Mouse (Mus musculus): ENCODE data around the gene Sirt5.

Sirt5 gene

DNA sequence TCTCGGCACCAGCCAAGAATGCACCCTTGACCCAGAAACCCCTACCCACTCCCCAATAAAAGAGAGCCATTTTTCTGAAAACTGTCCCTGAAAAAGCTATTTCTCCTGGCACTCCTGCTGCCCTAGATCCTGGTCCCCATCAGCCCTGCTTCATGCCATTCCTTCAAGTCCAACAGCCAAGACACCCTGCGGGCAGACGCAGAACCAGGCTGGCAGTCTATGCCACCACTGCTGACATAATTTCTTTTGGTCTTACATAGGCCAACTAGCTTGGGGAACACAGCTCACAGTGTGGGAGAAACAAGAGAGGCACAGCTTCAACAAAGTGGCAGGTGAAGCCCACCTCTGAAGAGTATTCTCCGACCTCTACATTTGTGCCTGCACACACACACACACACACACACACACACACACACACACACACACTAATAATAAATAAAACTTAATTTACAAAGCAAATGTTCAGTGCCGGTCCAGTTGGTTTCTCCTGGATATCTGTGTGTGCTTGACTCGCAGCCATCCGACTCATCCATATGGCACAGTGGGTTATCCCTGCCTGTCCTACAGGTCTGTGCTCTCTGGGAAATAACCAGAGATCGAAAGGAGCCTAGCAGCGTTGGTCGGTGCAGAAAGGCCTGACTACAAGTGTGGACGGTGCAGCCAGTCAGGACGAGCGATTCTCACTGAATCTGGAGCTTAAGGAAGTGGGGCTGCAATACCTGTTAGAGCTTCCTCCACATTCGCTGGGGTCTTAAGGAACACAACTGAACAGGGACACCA is 8.8 kb upstream of the Sirt5 start:
- POLR2A ChIA-PET, result interaction anchor here in 2 of 4 experiments (0.6 to 0.7 kb wide), 5 partner anchors 13 to 184 kb away, joined by 3 to 6 read pairs (median 4); no protein-coding TSS in a partner anchor
- CTCF ChIA-PET, result interaction anchor here in 2 of 4 experiments (0.6 to 0.9 kb wide), 2 partner anchors 24 to 155 kb away, joined by 3 read pairs; no protein-coding TSS in a partner anchor

DNA sequence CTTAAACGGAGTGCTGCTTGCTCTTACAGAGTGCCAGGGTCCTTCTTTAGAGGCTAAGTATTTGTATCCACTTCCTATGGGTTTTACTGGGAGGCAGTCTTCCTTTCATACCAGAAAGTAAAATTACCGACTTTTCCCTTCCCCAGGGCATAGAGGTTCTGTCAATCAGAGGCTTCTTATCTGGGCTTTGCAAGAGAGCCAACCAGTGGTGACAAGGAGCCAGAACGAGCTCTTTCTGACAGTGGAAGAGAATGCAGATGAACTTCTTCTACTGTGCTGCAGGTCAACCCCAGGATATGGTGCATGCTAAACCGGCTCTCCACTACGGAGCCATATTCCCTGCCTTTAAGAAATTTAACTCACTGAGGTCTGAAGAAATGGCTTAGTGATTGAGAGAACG is 4.8 kb upstream of the Sirt5 start:
- POLR2A ChIA-PET, result interaction anchor here in 1 of 4 experiments (1.3 to 1.9 kb wide), 2 partner anchors 9 to 38 kb away, joined by 3 to 7 read pairs; partner anchors contain the start of gene Nol7
- CTCF ChIA-PET, result interaction anchor here in 2 of 4 experiments (0.6 to 1.5 kb wide), 2 partner anchors 28 to 573 kb away, joined by 3 to 8 read pairs; no protein-coding TSS in a partner anchor

DNA sequence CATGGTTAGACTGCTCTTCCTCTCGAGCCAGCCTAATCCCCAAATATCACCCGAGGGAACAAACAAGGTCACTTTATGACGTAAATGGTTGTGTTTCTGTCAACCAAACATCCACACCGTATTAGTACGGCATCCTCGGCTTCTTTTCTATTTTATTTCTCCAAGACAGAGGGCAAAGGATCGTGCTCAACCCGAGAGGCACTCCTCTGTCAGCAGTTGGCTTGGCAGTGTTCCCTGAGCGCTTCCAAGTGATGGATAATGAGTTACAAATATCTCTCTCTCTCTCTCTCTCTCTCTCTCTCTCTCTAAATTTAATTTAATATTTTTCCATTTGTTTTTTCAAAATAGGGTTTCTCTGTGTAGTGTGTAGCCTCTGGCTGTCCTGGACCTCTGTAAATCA is 2.9 kb upstream of the Sirt5 start:
- CTCF ChIA-PET, result interaction anchor here in 2 of 4 experiments (1.0 to 1.5 kb wide), 2 partner anchors 30 to 162 kb away, joined by 3 read pairs; no protein-coding TSS in a partner anchor
- POLR2A ChIA-PET, result no interaction called here

GRCm38 (mm10) chr13:43365825-43366184 is 509 bp downstream of the Sirt5 start:
- POLR2A ChIA-PET, result interaction anchor here (0.6 to 3.2 kb wide), 16 partner anchors 9 to 464 kb away, joined by 3 to 16 read pairs (median 4); partner anchors contain the start of gene Nol7 (in 4 of the 4)

DNA sequence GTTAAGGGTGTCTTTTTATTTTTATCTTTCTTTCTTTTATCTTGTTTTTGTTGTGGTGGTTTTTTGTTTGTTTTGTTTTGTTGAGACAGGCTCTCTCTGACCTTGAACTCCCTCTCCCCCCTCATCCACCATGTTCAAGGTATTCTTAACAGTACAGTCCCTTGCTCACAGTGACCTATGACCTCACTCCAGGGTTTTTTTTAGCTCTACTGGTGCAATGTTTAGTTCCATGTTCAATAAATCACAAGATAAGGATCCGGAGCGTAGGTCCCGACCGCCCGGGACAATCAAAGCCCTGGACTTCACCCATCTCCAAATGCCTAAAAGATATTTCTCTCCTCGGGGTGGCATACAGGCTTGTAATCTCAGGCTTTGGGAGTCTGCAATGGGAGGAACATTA is 4.8 kb downstream of the Sirt5 start:
- POLR2A ChIA-PET, result no interaction called here
- CTCF ChIA-PET, result no interaction called here

More at GRCm38 (mm10) chr13:43365825-43366184, 509 bp downstream of the Sirt5 start:
- CTCF ChIA-PET, result interaction anchor here (0.6 to 1.5 kb wide), 9 partner anchors 30 to 1249 kb away, joined by 3 to 5 read pairs (median 4); partner anchors contain the start of gene Nol7 (in 2 of the 4)

DNA sequence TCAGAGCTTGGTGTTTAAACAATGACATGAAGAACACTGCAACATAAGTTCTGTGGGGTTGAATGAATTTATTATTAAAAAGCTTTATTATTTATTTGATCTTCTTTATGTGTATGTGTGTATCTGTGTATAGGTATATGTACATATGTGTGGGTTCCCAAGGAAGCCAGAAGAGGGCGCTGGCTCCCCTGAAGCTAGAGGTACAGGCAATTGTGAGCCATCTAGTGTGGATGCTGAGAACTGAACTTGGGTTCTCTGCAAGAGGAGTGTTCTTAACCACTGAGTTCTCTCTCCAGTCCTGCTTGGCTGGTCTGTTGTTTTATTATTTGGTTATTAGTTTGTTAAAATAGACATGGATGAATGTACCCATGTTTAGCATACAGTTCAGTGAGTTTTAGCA is 7.6 kb downstream of the Sirt5 start:
- ChIA-PET CTCF (no interaction called here), POLR2A (interaction anchor here in 2 of 4 experiments (0.6 to 1.8 kb wide), 4 partner anchors 25 to 47 kb away, joined by 3 to 6 read pairs (median 3); partner anchors contain the start of gene Nol7 (in 2 of the 2))

GRCm38 (mm10) chr13:43374205-43374604 is 8.9 kb downstream of the Sirt5 start:
- ChIA-PET POLR2A (interaction anchor here in 1 of 4 experiments (0.6 to 1.6 kb wide), 3 partner anchors 8 to 25 kb away, joined by 4 to 12 read pairs (median 5); partner anchors contain the start of genes Nol7 and Sirt5), CTCF (interaction anchor here in 2 of 4 experiments (0.7 to 1.5 kb wide), 3 partner anchors 9 to 24 kb away, joined by 3 to 4 read pairs (median 3); partner anchors contain the start of gene Nol7 (in 1 of the 2))

DNA sequence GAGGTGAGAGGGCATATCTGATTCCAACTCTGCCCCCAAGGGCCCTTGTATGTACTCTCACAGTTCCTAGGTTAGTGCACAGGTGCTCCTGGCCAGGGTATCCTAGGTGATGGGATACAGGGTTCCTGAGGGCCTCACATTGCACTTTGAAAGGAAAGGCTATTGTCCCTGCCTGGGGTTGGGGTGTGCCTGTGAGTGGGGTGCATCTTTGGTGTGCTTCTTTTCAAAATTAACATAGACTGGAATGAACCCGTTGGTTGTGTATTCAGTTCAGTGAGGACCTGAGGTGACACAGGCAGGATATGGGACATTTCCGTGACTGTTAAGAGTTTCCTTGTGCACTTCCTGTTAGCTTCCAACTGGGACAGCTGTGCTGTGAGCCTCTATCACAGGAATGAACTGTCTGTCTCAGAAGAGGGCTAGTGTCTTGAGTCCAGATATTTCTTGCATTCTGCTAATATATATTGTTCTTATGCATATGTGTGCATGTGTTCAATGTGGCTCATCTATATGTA is 9.7 kb downstream of the Sirt5 start:
- POLR2A ChIA-PET, result interaction anchor here in 1 of 4 experiments (0.8 to 1.6 kb wide), 3 partner anchors 9 to 24 kb away, joined by 3 to 12 read pairs (median 5); partner anchors contain the start of genes Nol7 and Sirt5

DNA sequence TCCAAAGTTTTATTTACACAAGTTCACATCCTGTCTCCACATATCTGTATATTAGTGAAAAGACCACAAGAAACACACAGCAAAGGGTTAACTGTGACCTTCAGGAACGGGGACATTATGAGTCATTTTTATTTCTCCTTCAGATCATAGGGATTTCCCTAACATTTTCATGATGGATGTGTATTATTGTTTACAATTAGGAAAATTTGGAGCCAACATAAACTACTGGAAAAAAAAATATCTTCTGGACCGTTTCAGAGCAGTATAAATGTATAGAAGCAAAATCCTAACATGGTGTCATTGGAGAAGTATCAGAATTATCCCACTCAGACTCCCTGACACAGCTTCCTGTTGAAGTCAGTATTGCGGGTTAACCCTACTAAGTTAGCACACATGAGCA is 14.7 kb downstream of the Sirt5 start:
- POLR2A ChIA-PET, result interaction anchor here in 2 of 4 experiments (0.6 to 1.4 kb wide), 5 partner anchors 15 to 200 kb away, joined by 3 to 4 read pairs (median 3); partner anchors contain the start of genes Nol7 (in 2 of the 2) and Sirt5 (in 1 of the 2)
- CTCF ChIA-PET, result no interaction called here

More for the DNA sequence above, 9.7 kb downstream of the Sirt5 start:
- CTCF ChIA-PET, result interaction anchor here in 2 of 4 experiments (0.7 to 1.5 kb wide), 3 partner anchors 10 to 24 kb away, joined by 3 to 4 read pairs (median 3); partner anchors contain the start of gene Nol7 (in 1 of the 2)

- POLR2A ChIA-PET, result interaction anchor here in 2 of 4 experiments (1.2 to 1.7 kb wide), 3 partner anchors 11 to 19 kb away, joined by 3 to 6 read pairs (median 4); no protein-coding TSS in a partner anchor
- CTCF ChIA-PET, result no interaction called here
Measured at GRCm38 (mm10) chr13:43385321-43385720, 20.0 kb downstream of the Sirt5 start.

GRCm38 (mm10) chr13:43397700-43398296 is 32.5 kb downstream of the Sirt5 start:
- CTCF ChIA-PET, result interaction anchor here in 3 of 4 experiments (0.5 to 2.1 kb wide), 14 partner anchors 24 to 407 kb away, joined by 3 to 10 read pairs (median 5); no protein-coding TSS in a partner anchor
- POLR2A ChIA-PET, result interaction anchor here (0.6 to 5.5 kb wide), 72 partner anchors 10 to 227 kb away, joined by 3 to 61 read pairs (median 4); partner anchors contain the start of genes Sirt5 (in 2 of the 4), Gfod1 (in 1 of the 4) and Tbc1d7 (in 1 of the 4)

GRCm38 (mm10) chr13:43398297-43399080 is 33.2 kb downstream of the Sirt5 start, which contains the start of gene Nol7:
Gene Nol7 (plus strand): TSS chr13:43398390.
- ChIA-PET POLR2A (interaction anchor here (0.6 to 5.5 kb wide), 113 partner anchors 8 to 758 kb away, joined by 3 to 61 read pairs (median 4); partner anchors contain the start of genes Sirt5 (in 3 of the 4), Gfod1 (in 1 of the 4), Ranbp9 (in 1 of the 4) and Tbc1d7 (in 1 of the 4)), CTCF (interaction anchor here in 3 of 4 experiments (0.5 to 2.1 kb wide), 20 partner anchors 9 to 406 kb away, joined by 3 to 10 read pairs (median 5); partner anchors contain the start of genes Cd83 (in 1 of the 3) and Rnf182 (in 1 of the 3))

DNA sequence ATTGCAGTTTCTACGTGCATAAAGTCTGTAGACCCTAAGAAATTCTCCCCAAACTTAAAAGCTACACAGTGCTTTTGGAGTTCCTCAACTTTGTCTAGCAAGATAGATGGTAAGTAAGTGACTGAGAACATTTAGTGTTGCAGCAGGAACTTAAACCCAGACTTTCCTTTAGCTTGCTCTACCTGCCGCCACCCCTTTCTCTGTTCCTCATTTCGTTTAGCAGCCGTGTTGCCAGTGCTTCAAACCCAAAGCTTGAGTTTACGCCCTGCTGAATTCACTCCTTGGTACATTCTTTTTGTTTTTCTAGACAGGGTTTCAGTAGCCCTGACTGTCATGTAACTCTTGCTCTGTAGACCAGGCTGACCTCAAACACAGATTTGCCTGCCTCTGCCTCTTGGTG is 34.3 kb downstream of the Sirt5 start:
- ChIA-PET POLR2A (interaction anchor here in 3 of 4 experiments (0.6 to 5.5 kb wide), 41 partner anchors 8 to 243 kb away, joined by 3 to 61 read pairs (median 6); partner anchors contain the start of genes Sirt5 (in 2 of the 3) and Gfod1 (in 1 of the 3)), CTCF (interaction anchor here in 3 of 4 experiments (0.7 to 1.5 kb wide), 6 partner anchors 25 to 227 kb away, joined by 3 to 5 read pairs (median 4); no protein-coding TSS in a partner anchor)

DNA sequence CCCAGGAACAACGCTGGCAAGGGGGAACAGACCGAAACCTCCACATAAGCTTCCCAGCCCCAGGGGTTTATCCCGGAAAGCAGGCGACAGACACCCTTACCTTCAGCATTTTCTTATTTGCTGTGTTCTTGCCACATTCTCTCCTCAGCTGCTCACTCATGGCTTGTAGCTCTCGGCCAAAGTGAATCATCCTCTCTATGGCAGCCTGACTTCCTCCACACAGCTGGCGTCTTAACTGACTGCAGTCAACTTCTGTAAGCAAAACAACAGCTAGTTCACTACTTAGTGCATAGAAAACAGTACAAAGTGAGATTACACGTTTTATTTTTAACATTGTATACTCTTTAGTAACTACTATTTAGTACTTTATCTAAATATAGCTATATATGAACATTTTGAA is 47.0 kb downstream of the Sirt5 start:
- ChIA-PET POLR2A (interaction anchor here in 3 of 4 experiments (0.8 to 1.3 kb wide), 5 partner anchors 13 to 29 kb away, joined by 3 to 8 read pairs (median 4); partner anchors contain the start of gene Nol7 (in 3 of the 3)), CTCF (interaction anchor here in 1 of 4 experiments (0.5 kb wide), 1 partner anchor 208 kb away, joined by 3 read pairs; no protein-coding TSS in a partner anchor)

- ChIA-PET POLR2A (interaction anchor here in 1 of 4 experiments (1.6 to 1.7 kb wide), 2 partner anchors 15 to 16 kb away, joined by 7 to 8 read pairs; no protein-coding TSS in a partner anchor), CTCF (no interaction called here)
Measured at GRCm38 (mm10) chr13:43413611-43414010, 48.3 kb downstream of the Sirt5 start.

DNA sequence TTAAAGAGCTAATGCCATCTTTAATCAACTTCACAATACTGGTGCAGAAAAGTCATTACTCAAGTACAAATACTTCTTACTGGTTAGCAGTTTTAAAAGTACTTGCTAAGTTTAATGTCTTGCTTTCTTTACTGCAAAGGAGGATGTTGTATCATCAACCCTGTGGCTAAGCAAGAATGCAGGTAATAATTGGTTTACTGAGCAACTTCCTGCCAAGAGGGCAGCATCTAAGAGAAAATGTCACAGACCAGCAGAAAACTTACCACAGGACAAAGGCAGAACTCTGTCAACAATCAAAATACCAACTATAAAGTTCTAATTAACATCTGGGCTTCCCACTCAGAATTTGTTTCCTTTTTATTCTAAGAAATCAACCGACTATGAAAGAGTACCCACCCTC is 50.0 kb downstream of the Sirt5 start:
- POLR2A ChIA-PET, result interaction anchor here in 2 of 4 experiments (0.7 to 1.6 kb wide), 2 partner anchors 14 to 17 kb away, joined by 3 to 8 read pairs; no protein-coding TSS in a partner anchor
- CTCF ChIA-PET, result no interaction called here

DNA sequence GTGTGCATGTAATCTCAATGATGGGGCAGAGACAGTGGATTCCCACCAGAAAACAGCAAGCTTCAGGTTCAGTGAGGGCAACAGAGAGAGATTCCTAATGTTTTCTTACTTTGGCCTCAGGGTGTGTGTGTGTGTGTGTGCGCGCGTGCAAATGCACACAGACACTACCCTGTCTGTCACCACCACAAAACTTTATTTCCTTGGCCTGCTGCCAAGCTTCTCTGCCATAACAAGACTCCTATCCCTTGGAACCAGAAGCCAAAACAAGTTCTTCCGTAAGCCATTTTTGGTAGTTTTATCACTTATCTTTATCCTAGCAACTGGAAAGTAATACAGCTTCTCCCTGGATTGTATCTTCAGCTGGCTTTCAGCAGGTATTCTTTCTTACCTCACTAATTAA is 63.1 kb downstream of the Sirt5 start:
- CTCF ChIA-PET, result interaction anchor here in 1 of 4 experiments (0.8 kb wide), 1 partner anchor 24 kb away, joined by 3 read pairs; no protein-coding TSS in a partner anchor
- POLR2A ChIA-PET, result interaction anchor here in 2 of 4 experiments (0.6 to 3.0 kb wide), 6 partner anchors 14 to 53 kb away, joined by 3 to 8 read pairs (median 3); partner anchors contain the start of gene Ranbp9 (in 1 of the 2)
